Mouse (Mus musculus) left cerebral cortex, postnatal 10 days (tissue): ENCODE measurements around the gene St8sia6. TPM values are rescaled to one million over a fixed set of nuclear protein-coding genes. Genes with fewer than 3 reads are reported as not detected.
"Not testable (repeated sequence)": the region's sequence is repeated elsewhere in the genome, so short reads cannot be mapped to it uniquely, and the experiment has no call there.

ENCODE experiments used
- DNase-seq, 2 experiments: peaks; one replicate each; pipeline ENCODE4 v3.0.0; 2021 to 2022; ENCODE audit warnings: low spot score in 2 of 2, mixed read lengths in 1 of 2; ENCODE audit errors: extremely low spot score in 1 of 2
- intact Hi-C: fragments of 180-260 bp; cut with DNase I; formaldehyde crosslinking; loops from one replicate; pipeline ENCODE4 v1.15.1; 2025
- total RNA-seq, 2 experiments: library from RNA; stranded (reverse); gene quantifications; 2 replicates each; pipeline ENCODE4 v1.2.3; 2021

Gene St8sia6
- total RNA-seq, 2 experiments from 2014 or later: 0.73 to 0.87 TPM

DNA sequence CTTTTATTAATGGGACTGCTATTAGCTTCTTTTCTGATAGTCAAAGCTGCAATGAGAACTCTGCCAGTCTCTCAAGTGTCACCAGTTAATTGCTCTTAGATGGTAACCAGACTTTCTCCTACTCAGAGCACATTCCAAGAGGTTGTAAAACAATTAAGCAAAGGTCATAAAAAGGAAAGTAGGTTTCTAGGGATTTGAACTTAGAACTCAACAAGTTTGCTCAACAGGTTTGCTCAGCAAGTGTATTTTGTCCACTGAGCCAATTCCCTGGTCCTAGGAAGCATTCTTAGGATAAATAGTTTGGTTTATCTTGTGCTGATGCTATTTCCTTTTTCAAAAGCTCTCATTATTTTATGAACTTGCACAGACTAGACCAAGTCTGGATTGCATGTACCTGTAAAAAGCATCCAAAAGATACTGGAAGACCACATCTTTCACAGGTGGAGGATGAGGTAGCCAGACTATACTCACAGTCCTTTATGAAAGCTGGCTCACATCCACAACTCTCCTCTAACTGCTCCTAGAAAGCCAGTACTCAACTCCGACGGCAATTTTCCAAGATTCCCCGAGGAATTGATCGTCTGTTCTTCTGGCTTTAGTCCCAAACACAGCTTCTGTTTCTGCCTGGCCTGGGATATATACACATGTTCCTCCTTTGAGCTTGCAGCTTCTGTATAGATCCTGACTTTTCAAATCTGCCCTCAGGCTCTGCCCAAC is 111.2 kb downstream of the St8sia6 start:
- intact Hi-C loops: no loop called here
- peak in 1 of 2 experiments; percentile 9 for DNase-seq

DNA sequence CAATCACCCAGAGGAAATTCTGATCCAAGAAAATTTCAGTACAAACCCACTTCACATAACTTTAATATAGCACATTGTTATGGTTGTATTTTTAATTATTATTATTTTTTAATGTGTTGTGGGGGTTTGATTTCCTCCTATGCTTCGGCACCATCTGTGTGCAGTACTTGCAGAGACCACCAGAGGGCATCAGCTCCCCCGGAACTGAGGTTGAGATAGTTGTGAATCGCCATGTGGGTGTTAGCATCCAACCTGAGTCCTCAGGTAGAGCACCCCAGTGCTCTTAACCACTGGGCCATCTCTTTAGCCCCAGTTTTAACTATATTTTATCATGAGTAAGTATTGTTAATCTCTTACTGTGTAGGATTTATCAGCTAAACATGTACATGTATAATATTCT is 120.9 kb downstream of the St8sia6 start:
- DNase-seq: no peak

DNA sequence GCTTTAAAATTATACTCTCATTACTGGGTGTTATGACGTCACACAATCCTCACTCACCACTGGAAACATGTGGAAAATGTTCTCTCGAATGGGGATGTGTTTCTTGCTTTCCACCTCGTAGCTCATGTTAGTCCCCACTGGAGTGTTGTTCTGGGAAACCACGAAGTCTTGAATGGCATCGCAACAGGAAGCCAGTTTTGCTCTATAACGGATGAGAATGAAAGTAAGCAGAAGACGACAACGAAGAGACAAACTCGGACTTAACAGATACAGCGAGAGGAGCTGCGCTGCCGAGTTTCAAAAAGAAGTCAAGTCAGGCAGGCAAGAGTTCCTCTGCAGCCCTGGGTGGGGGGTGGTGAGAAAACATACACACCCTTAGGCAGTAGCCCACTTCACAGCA is 121.4 kb downstream of the St8sia6 start:
- no peak for DNase-seq
- intact Hi-C loops: no loop called here

More for the DNA sequence above, 120.9 kb downstream of the St8sia6 start:
- intact Hi-C loops: no loop called here

DNA sequence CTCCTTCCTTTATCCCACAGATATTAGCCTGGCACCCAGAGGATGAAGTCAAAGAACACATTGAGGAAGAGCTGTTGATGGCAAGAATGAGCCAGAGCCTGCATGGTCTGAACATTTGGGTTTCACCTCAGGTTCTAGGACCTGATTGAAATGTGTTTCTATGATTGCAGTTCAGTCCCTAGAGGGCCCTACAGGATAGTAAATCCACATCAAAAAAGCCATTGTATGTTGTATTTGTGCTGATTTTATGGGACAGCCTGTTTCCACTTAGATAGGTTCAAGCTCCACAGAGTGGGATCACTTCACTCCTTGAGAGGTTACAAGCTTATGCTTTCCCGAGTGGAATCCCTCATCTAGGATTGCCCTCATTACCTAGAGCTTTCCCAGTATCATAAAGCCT is 159.0 kb downstream of the St8sia6 start:
- no peak for DNase-seq
- intact Hi-C loops: no loop called here

DNA sequence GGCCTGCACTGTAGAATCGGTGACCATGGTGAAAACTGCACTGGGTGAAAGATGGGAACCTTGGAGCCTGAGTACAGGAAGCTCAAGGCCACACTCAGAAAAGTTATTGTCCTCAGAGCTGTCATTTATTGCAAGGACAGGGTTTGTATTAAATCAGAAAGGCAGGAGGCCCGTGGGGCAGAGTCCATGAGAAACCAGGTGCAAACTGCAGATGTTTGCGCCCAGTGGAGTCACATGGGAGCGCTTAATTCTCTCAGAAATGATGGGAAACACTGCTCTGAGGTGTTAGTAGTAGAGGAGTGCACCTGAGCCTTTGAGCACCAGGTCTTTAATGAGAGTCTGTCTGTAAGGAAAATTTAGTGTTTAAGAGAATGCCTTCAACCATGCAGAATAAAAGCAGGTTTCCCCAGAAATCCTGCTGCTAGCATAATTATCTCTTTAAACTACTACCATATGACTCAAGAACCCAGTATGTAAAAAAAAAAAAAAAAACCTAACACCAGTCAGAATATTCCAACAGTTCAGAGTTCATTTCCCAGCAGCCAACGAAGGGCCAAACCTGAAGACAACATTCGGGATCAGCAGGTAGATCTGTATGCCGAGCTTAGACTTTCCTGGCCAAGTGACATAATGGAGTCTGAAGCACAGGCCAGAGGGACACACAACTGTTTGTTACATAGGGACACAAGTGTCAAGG is 163.6 kb downstream of the St8sia6 start:
- no peak for DNase-seq
- intact Hi-C loops: no loop called here

DNA sequence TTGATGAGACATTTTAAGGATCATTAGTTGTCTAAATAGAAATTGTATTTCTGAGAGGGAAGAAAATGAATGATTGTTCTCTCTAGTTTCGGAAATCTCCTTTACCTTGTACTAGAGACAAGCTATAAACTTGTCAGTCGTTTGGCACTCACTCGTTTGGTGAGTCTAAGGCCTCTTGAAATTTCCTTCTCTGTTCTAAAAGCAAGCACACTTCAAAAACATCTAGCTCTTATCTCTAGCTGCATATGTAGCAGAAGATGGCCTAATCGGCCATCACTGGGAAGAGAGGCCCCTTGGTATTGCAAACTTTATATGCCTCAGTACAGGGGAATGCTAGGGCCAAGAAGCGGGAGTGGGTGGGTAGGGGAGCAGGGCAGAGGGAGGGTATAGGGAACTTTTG is 190.2 kb downstream of the St8sia6 start:
- intact Hi-C loops, DNase-seq: not testable (repeated sequence)

DNA sequence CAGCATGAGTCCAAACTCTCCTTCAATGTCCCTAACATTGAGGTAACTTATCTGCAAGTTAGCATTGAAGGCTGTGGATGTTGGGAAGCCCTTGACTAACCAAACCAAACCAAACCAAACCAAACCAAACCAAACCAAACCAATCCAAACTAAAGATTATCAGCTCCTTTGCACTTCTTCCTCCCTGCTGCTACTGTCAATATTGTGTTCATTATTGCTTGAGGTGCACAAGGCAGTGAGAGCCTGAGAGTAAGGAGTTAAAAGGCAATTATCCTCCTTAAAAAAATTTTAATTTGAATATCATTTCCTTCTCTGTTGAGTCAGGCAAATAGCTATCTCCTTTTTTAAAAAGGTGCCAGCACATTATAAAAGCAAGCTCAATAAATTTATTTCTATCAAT is 190.8 kb downstream of the St8sia6 start:
- intact Hi-C loops: no loop called here
- no peak for DNase-seq

Other genes starting within 250 kb of the St8sia6 start
- gene Trdmt1, start 249.4 kb downstream of the St8sia6 start, total RNA-seq: 1 to 10 TPM; 6.5 to 6.6 TPM
- gene Vim, start 220.1 kb downstream of the St8sia6 start, total RNA-seq: 10 to 100 TPM; 85.9 to 87.7 TPM